Mouse (Mus musculus) intestine, embryonic 16.5 days (tissue): Measurements from ENCODE around the gene Olfr339. TPM values are rescaled to one million over a fixed set of nuclear protein-coding genes. Genes with fewer than 3 reads are reported as not detected.
"Not testable (repeated sequence)": the region's sequence is repeated elsewhere in the genome, so short reads cannot be mapped to it uniquely, and the experiment has no call there.

Experiments
- ATAC-seq: fragments of 200-750 bp; cut with Nextera tagmentation; 2 replicates; pipeline ENCODE4 v1.8.0; 2017; ENCODE audit warnings: moderate TSS enrichment, moderate library complexity
- H3K27ac ChIP-seq: fragments of 300-500 bp; sonication (generic); 2 replicates; pipeline ENCODE4 v1.5.1; 2014; ENCODE audit warnings: mild to moderate bottlenecking, low read length
- H3K27me3 ChIP-seq: fragments of 300-500 bp; sonication (generic); replicated peaks from 2 replicates; pipeline ENCODE4 v1.6.1; 2014; ENCODE audit warnings: low read length, control low read depth, mixed read lengths; ENCODE audit not compliant: control insufficient read depth, insufficient read depth
- H3K36me3 ChIP-seq: fragments of 300-500 bp; sonication (generic); 2 replicates; pipeline ENCODE4 v1.6.1; 2014; ENCODE audit warnings: low read length, control low read depth; ENCODE audit not compliant: control insufficient read depth, insufficient read depth
- H3K4me1 ChIP-seq: fragments of 300-500 bp; sonication (generic); 2 replicates; pipeline ENCODE4 v1.6.1; 2014; ENCODE audit warnings: low read length, control low read depth, mixed read lengths; ENCODE audit not compliant: control insufficient read depth, insufficient read depth
- H3K4me2 ChIP-seq: fragments of 300-500 bp; sonication (generic); 2 replicates; pipeline ENCODE4 v1.6.1; 2014; ENCODE audit warnings: low read depth, low read length, control low read depth
- H3K4me3 ChIP-seq: fragments of 300-500 bp; sonication (generic); 2 replicates; pipeline ENCODE4 v1.5.1; 2014; ENCODE audit warnings: mild to moderate bottlenecking, low read length
- H3K9ac ChIP-seq: fragments of 300-500 bp; sonication (generic); 2 replicates; pipeline ENCODE4 v1.6.1; 2014; ENCODE audit warnings: low read depth, low read length
- H3K9me3 ChIP-seq: fragments of 300-500 bp; sonication (generic); 2 replicates; pipeline ENCODE4 v1.6.1; 2016; ENCODE audit warnings: low read length, control low read depth; ENCODE audit not compliant: control insufficient read depth
- WGBS: fragments of 180-500 bp; shearing (Covaris S2); extraction: QIAGEN DNeasy Blood & Tissue Kit; methylation state at CpG from one replicate; pipeline ENCODE4 v1.1.7; 2014; 5-methylcytosine and 5-hydroxymethylcytosine counted together
- polyA plus RNA-seq: library from polyadenylated mRNA; unstranded; fragments of >200 nt; fragmentation: Nextera tagmentation; extraction: Ambion mirVana; gene quantifications from 2 replicates; pipeline ENCODE4 v1.2.1, GENCODE M21; 2015

Gene Olfr339
- not detected in 2 replicates for polyA plus RNA-seq

- Histone ChIP-seq H3K27ac (no peak within 1 kb of the TSS), H3K4me2 (no peak within 1 kb of the TSS), H3K9ac (no peak within 1 kb of the TSS), H3K4me1 (no peaks in the 10 kb centered on the region), H3K36me3 (no peaks in the 10 kb centered on the region), H3K9me3 (no peaks in the 10 kb centered on the region), H3K4me3 (no peak within 1 kb of the TSS), H3K27me3 (no peaks in the 10 kb centered on the region)
- 80% methylated on average over 3 of the region's 3 CpGs for WGBS
- ATAC-seq = no peak
These were observed at the start of gene Olfr339 for GRCm38 (mm10) chr2:36418647-36419046. Gene Olfr339 (plus strand): TSS chr2:36418947.

DNA sequence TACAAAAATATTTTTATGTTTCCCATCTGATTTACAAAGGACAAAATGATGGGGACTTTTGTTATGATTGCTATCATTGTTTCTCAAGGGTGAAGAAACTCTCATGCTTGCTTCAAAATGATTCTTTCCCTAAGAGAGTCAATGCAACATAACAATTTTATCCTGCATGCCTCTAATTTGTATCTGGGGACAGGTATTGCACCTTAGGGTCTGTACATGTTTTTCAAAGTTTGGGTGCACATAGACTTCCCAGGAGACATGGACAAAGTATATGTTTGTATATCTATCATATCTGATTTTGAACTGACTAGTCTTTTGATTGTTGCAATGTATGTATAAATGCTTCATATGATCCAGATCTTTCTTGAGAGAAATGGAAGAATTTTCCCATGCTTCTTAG, 45.5 kb upstream of the Olfr339 start, which contains the start of gene Olfr338:
TSS of gene Olfr338 (plus strand) at position 301 of the 400 bp plus-strand sequence.
- Histone ChIP-seq H3K4me3 (no peak within 1 kb of the TSS), H3K27me3 (no peaks in the 10 kb centered on the region), H3K4me1 (no peaks in the 10 kb centered on the region), H3K9ac (no peak within 1 kb of the TSS), H3K36me3 (no peaks in the 10 kb centered on the region), H3K27ac (no peak within 1 kb of the TSS), H3K4me2 (no peak within 1 kb of the TSS), H3K9me3 (no peaks in the 10 kb centered on the region)
- no peak for ATAC-seq

DNA sequence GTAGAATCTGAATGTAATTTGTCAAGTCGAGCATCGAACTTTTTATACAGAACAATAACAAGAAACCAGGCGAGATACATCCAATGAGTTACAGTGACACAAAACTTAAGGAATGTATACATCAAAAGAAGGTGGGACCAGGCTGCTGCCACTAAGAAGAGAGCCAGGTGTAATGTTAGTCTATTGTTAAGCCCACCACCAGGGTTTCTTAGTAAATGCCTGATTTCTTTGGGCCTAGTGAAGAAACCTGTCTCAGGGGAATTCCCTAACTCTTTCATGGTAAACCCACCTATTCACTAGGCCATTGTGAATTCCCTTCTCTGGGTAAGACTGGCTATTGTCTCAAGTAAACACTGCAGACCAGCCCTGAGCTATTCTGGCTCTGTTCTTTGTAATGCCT, 3.6 kb upstream of the Olfr339 start:
- not testable (repeated sequence) for H3K9me3 ChIP-seq, H3K4me3 ChIP-seq, H3K36me3 ChIP-seq, H3K27ac ChIP-seq, ATAC-seq, H3K9ac ChIP-seq, H3K27me3 ChIP-seq, H3K4me2 ChIP-seq, H3K4me1 ChIP-seq
- WGBS = 79% methylated on average over 3 of the region's 3 CpGs

GRCm38 (mm10) chr2:36415591-36415990, 3.2 kb upstream of the Olfr339 start:
- H3K4me1 ChIP-seq, H3K27me3 ChIP-seq, H3K9me3 ChIP-seq, H3K9ac ChIP-seq, ATAC-seq, H3K4me3 ChIP-seq, H3K4me2 ChIP-seq, H3K36me3 ChIP-seq, H3K27ac ChIP-seq: not testable (repeated sequence)
- WGBS = 88% methylated on average over 7 of the region's 7 CpGs

- no peak for ATAC-seq
- H3K36me3 ChIP-seq = no peaks in the 10 kb centered on the region
- no peak within 1 kb of the TSS for H3K4me2 ChIP-seq
- no peaks in the 10 kb centered on the region for H3K4me1 ChIP-seq
- H3K9me3 ChIP-seq = no peaks in the 10 kb centered on the region
- no peak within 1 kb of the TSS for H3K9ac ChIP-seq
- WGBS = 78% methylated on average over 1 of the region's 1 CpGs
- H3K27me3 ChIP-seq = no peaks in the 10 kb centered on the region
- no peak within 1 kb of the TSS for H3K27ac ChIP-seq
- no peak within 1 kb of the TSS for H3K4me3 ChIP-seq
These were observed 33.5 kb downstream of the Olfr339 start, which contains the start of gene Olfr340 for GRCm38 (mm10) chr2:36452287-36452686. Gene Olfr340 (plus strand): TSS chr2:36452587.

- no peak for ATAC-seq
These were observed 54.9 kb downstream of the Olfr339 start for GRCm38 (mm10) chr2:36473634-36474033.

More at GRCm38 (mm10) chr2:36473634-36474033, 54.9 kb downstream of the Olfr339 start:
- H3K27me3 ChIP-seq = no peaks in the 10 kb centered on the region
- H3K27ac ChIP-seq = no peak overlapping the region
- H3K4me3 ChIP-seq = no peak overlapping the region
- H3K4me2 ChIP-seq = no peak overlapping the region
- H3K9me3 ChIP-seq = no peaks in the 10 kb centered on the region
- H3K36me3 ChIP-seq = no peaks in the 10 kb centered on the region
- no peaks in the 10 kb centered on the region for H3K4me1 ChIP-seq
- H3K9ac ChIP-seq = no peak overlapping the region

Other genes starting within 250 kb of the Olfr339 start
- gene Ptgs1, start 188.5 kb upstream of the Olfr339 start, polyA plus RNA-seq = 29.1 and 29.8 TPM in 2 replicates
- gene Olfr338, start 45.4 kb upstream of the Olfr339 start, polyA plus RNA-seq = not detected in 2 replicates
- not detected in 2 replicates for gene Olfr340, start 33.6 kb downstream of the Olfr339 start, polyA plus RNA-seq
- gene Olfr341, start 63.5 kb downstream of the Olfr339 start, polyA plus RNA-seq = not detected in 2 replicates
- not detected in 2 replicates for gene Olfr342, start 106.1 kb downstream of the Olfr339 start, polyA plus RNA-seq
- not detected in 2 replicates for gene Olfr344, start 147.7 kb downstream of the Olfr339 start, polyA plus RNA-seq
- not detected in 2 replicates for gene Olfr345, start 221.1 kb downstream of the Olfr339 start, polyA plus RNA-seq